Mouse (Mus musculus) kidney, adult 18-20 months (tissue): ENCODE results near the gene Celf1.
"Not testable (repeated sequence)": the region's sequence is repeated elsewhere in the genome, so short reads cannot be mapped to it uniquely, and the experiment has no call there.

Source experiments
- DNase-seq: peaks from one replicate; pipeline ENCODE4 v3.0.0; 2021

Celf1 gene

DNA sequence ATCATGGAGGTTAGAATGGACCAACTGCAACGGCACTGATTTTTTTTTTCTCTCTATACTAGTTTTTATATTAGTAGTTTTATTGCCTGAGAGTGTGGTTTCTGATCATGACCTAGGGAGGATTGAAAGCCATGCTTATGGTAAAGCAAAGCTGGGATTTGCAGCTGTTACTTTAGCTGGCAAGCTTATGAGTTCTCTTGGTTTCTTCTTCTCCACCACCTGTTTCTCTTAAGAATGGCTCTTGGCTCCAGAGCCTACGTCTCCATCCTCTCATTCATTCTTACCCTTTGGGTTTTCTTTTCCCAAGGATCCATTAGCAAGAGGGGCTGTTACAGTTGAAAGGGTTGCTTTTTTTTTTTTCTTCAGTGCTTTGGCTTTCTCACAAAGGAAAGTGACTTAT is 1.6 kb downstream of the Celf1 start:
- DNase-seq: no peak

GRCm38 (mm10) chr2:90950149-90950548 is 10.0 kb downstream of the Celf1 start:
- no peak for DNase-seq

GRCm38 (mm10) chr2:90950582-90951194 is 10.5 kb downstream of the Celf1 start:
- DNase-seq: no peak

DNA sequence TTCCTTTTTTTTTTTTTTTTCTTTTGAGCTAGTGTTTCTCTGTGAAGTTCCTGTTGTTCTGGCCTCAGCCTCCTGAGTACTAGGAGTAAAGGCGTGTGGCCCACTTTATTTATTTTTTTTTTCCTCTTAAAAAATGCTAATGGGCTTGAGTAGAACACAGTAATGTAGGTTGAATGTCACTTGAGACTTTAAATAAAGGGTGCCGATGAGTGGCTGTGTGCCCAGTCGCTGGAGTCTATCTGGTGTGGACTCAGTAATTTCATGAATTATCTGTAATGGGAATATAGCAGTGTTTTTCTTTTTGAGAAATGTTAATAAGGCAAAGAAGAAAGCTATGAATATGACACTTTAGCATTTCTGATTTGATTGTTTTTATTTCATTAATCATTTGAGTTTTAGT is 13.3 kb downstream of the Celf1 start:
- no peak for DNase-seq

GRCm38 (mm10) chr2:90956053-90956452 is 15.9 kb downstream of the Celf1 start:
- no peak for DNase-seq

DNA sequence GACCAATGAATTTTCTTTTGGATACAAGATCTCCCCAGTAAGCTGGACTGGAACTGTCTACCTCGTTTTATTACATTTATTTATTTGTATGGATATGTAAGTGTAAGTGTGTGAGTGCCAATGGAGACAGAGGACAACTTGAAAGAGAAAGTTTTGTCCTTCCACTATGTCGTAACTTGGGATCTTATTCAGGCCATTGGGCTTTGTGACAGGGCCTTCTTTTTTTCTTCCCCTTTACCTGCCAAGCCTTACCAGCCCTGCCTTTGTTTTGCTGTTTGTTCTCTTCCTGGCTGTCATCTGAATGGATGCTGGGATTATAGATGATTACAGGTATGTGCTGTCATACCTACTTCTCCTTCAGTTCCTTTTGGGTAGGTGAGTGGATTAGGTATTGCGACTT is 18.7 kb downstream of the Celf1 start:
- DNase-seq: no peak

- no peak for DNase-seq
Measured at GRCm38 (mm10) chr2:90960012-90960411, 19.8 kb downstream of the Celf1 start.

GRCm38 (mm10) chr2:90963304-90963703 is 23.1 kb downstream of the Celf1 start:
- no peak for DNase-seq

DNA sequence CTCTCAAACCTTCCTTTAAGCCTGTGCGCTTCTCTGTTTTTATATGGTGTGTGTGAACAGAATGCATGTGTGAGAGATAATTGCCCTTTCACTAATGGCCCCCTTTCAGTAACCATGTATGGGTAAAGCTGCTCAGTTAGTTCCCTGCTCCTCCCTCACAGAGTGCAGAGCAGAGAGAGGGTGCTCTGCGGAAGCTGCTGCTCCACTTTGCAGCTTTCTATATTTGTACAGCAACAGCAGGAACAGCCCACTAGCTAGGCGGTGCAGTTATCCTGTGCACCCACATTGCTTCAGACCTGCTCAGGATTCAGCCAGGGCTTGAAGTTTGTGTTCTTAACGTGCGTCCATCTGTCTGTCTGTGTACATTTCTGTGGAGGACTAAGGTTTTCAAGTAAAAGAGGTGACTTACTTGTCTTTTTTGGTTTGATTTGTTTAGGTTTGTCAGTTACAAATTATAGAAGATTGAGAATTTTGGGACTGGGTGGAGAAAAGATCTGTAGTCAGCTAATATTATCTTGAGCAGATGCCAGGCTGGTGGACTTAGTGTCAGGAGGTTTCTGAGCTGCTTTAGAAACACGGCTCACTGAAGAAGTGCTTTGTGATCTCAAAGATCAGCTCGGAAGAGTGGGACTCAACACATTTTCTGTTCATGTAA is 24.8 kb downstream of the Celf1 start:
- DNase-seq: no peak

- DNase-seq: no peak
Measured at GRCm38 (mm10) chr2:90965466-90966080, 25.4 kb downstream of the Celf1 start.

GRCm38 (mm10) chr2:90970606-90971005 is 30.4 kb downstream of the Celf1 start:
- no peak for DNase-seq

DNA sequence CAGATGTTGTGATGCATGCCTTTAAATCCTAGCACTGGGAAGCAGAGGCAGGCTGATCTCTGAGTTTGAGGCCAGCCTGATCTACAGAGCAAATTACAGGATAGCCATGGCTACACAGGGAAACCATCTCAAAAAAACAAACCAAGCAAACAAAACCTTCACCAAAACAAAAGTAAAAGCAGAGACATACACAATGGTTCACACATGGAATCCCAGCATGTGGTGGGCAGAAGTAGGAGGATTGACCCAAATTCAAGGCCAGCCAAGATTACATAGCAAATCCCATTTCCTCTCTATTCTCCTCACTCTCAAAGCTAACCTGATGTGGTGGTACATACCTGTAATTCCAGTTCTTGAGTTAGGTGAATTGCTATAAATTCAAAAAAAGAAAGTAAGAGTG is 33.9 kb downstream of the Celf1 start:
- DNase-seq: no peak

- no peak for DNase-seq
Measured at GRCm38 (mm10) chr2:90975181-90975835, 35.1 kb downstream of the Celf1 start.

DNA sequence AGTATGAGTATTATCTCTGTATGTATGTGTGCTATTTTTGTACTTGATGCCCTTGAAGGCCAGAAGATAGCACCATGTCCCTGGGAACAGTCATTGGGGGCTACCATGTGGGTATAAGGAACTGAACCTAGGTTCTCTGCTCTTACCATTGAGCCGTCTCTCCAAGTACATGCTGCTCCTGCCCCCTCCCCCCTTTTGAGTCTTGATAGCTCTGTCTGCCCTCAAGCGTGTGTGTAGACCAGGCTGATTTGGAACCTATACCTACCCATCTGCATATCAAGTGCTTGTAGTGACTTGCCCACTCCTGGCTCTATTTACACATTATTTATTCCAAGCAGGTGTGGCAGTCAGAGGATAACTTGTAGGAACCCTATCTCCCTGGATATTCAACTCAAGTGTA is 36.4 kb downstream of the Celf1 start:
- no peak for DNase-seq

DNA sequence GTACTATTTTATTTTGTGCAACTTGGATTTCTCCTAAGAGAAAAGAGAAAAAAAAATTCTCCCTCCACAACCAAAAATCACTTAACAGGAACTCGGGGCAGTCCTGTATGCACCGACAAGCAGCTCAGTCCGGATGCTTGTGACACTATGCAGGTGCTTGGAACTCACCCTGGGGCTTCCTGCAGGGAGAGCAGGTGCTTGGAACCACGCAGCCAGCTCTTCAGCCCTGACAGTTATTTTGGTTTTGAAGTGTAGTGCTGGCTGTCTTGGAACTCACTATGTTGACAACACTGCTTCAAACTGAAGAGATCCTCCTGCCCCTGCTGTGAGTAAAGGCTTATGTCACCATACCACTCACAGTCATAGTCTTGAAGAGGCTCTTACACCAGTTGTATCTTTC is 37.1 kb downstream of the Celf1 start:
- no peak for DNase-seq

DNA sequence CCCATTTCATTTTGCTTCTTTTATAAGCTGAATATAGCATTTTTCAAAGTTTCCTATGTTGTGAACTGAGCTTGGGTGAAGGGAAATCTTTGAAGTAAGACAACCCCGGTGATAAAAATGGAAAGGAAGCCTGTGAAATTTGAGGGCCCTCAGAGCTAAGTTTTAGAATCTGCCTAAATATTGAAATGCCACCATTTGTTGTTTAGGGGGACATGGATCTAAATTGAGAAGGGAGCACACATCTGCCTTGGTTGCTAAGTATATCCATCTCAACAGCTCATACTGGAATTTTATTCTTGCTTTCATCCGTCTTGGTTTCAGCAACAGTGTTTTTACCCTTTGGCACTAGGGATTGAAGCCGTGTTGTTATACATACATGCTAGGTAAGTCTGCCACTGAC is 45.9 kb downstream of the Celf1 start:
- no peak for DNase-seq

GRCm38 (mm10) chr2:91008536-91008935 is 68.4 kb downstream of the Celf1 start:
- DNase-seq: no peak

DNA sequence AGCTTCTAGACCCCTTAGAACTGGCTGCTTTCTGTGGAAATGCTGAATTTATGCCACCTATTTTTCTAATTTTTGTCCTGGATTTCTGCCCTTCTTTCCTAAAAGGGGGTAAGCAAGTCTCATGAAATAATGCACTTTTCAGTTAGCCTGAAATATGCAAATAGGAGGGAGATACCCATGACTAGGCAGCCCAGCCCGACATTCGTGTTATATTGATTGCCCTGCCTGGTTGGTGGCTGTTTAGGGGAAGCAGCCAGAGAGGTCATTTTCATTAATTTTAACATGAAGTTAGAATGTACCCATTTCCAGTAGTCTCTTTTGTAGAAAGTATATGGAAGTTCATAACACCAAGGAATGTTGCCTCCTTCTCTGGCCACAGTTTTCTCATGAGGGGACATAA is 73.7 kb downstream of the Celf1 start:
- DNase-seq: no peak

DNA sequence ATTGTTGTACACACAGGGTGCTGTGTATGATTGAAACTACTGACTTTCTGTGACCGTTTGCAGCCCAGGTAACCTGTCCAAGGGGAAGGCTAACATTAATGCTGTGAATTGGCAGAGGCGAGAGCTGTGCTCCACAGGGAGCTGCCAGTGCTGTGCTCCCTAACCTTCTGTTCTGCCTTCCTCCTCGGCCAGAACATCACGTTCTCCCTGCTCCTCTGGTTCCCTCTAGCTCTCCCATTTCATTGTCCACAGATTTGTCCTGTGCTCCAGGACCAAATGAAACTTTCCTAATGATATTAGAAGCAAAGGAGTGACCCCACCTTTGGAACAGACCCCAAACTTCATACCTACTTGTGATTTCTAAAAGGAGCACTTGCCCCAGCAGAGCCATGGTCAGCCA is 75.2 kb downstream of the Celf1 start:
- peak; percentile 29 for DNase-seq

DNA sequence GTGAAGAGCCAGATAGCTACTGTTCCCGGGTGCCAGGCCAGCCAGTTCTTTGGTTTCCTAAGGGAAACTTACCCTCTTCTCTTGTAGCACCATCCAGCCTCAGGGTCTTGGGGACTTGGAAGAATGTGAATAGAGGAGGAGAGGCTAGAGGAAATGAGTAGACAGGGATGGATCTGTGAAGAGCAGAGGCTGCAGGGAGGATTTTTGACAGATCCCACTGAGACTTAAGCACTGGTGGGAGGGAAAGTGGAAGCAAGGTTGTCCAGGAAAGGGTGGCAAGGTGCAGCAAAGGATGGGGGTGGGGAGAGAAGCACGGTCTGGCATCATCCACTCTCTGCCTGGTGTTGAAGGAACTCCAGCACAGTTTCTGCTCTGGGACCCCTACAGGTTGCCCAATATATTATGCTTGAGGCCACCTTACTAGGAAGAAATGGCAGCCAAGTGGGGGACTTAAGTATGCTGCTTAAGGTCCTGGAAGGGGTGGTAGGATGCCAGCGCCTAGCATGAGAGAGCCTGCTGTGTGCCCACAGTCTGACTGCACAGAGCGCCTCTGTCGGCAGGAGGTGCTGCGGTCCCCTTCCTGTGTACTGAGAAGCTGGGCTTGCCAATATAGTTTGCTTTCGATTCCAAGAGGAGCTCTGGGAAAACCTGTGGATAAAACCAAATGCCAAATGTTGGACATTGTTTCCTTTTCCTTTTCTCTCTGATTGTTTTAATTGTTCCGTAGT is 78.0 kb downstream of the Celf1 start:
- no peak for DNase-seq

DNA sequence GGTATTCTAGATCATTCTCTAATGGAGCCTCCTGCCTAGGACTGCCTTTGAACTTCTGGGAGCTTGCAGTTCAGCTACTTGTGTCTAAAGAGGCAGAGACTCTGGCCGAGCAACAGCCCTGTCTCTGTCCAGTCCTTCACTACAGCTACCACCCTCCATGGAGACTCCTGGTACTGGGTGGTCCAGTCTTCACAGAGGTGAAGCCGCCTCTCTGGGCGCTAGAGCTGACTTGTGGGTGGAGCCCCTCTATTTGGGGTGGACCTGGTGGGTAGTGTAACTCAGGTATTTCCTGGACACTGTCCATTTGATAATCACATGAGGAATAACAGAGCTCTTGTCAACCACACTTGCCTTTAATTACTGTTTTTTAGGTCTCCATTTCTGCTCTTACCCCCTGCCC is 79.7 kb downstream of the Celf1 start:
- DNase-seq: no peak

GRCm38 (mm10) chr2:91022266-91022665 is 82.1 kb downstream of the Celf1 start:
- DNase-seq: not testable (repeated sequence)

DNA sequence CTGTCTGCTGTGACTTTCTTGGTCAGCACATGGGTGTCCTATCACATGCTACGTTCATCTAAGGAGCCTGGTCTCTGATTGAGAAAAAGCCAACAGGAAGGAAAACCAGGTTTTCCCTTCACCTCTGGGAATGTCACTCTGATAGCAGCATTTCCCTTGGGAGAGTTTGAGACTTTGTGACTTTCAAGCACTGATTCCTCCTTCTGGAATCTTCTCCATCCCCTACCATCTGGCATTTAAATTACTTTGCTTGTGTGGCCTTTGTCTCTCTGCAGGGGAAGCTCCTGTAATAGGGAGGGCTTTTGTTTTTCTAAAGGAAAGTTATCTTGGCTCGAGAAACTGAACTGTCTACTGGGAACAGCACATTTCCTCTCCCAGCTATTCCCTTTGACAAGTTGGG is 82.9 kb downstream of the Celf1 start:
- no peak for DNase-seq
